Comparison of ENCODE assay signal across 10 mouse cellular contexts in genomic region chr2:22744876-22745275, GRCm38 (mm10). TPM values are rescaled to one million over a fixed set of nuclear protein-coding genes. Genes with fewer than 3 reads are reported as not detected.
DNase-seq lines count a peak whose midpoint lies in the region; ATAC-seq lines count a peak whose summit lies in the region.
"Had no signal": no experiment of that assay in that cellular context is flagged by ENCODE, and none has a peak within 500 bp of the region (broad histone marks: within the 10 kb centered on the region; RNA-seq: fewer than 3 reads in every experiment).

No protein-coding gene starts in this region.

- H3K27me3 ChIP-seq in hindbrain, embryonic 11.5 days (ENCODE audit: control insufficient read depth, insufficient read depth, low read length), result no peaks in the 10 kb centered on the region; the same call in 1 of the 2 replicates
- H3K27me3 ChIP-seq in hindbrain, embryonic 16.5 days (replicated peaks; ENCODE audit: control insufficient read depth, insufficient read depth, low read length), result no peaks in the 10 kb centered on the region
- no peaks in the 10 kb centered on the region for H3K27me3 ChIP-seq in neural tube, embryonic 15.5 days (replicated peaks)
- H3K27me3 ChIP-seq: intestine, embryonic 15.5 days had no signal

- WGBS in hindbrain, embryonic 11.5 days, result 1% methylated on average over 19 of the region's 19 CpGs
- 2% methylated on average over 19 of the region's 19 CpGs for WGBS in hindbrain, embryonic 16.5 days
- 2% methylated on average over 19 of the region's 19 CpGs for WGBS in neural tube, embryonic 15.5 days

- no peak overlapping the region for H3K9ac ChIP-seq in hindbrain, embryonic 11.5 days (ENCODE audit: low read depth, low read length)
- no peak overlapping the region for H3K9ac ChIP-seq in hindbrain, embryonic 16.5 days (ENCODE audit: low read depth, low read length)
- H3K9ac ChIP-seq in neural tube, embryonic 15.5 days (replicated peaks), result no peak overlapping the region
- H3K9ac ChIP-seq: intestine, embryonic 15.5 days had no signal

- DNase-seq in hindbrain, embryonic 11.5 days (ENCODE audit: low spot score), result peak; percentile 66
- peak; percentile 64 for DNase-seq in neural tube, embryonic 10.5 days (ENCODE audit: extremely low spot score, low spot score)
- DNase-seq in embryo, embryonic 10 days (ENCODE audit: low spot score), result peak; percentile 22
- DNase-seq in skeletal muscle tissue, adult 2 months (ENCODE audit: low read depth, low spot score), result peak; percentile 62
- no peak for DNase-seq in right cerebral cortex, postnatal 14 days
- no peak for DNase-seq in adrenal gland, postnatal 25 days

- H3K9me3 ChIP-seq in hindbrain, embryonic 11.5 days (ENCODE audit: control insufficient read depth, low read length), result no peaks in the 10 kb centered on the region
- no peaks in the 10 kb centered on the region for H3K9me3 ChIP-seq in hindbrain, embryonic 16.5 days (ENCODE audit: control insufficient read depth, low read length)
- no peaks in the 10 kb centered on the region for H3K9me3 ChIP-seq in neural tube, embryonic 15.5 days (replicated peaks)
- H3K9me3 ChIP-seq: intestine, embryonic 15.5 days had no signal

- H3K4me1 ChIP-seq in hindbrain, embryonic 11.5 days (replicated peaks; ENCODE audit: control insufficient read depth, insufficient read depth, low read length), result no peaks in the 10 kb centered on the region
- H3K4me1 ChIP-seq in hindbrain, embryonic 16.5 days (ENCODE audit: control insufficient read depth, insufficient read depth, low read depth, low read length), result no peaks in the 10 kb centered on the region
- 0 out of 2 replicates have a peak, but pooled peaks cover 3% of the 10 kb centered on the region for H3K4me1 ChIP-seq in neural tube, embryonic 15.5 days
- H3K4me1 ChIP-seq: intestine, embryonic 15.5 days had no signal

- no peaks in the 10 kb centered on the region for H3K36me3 ChIP-seq in hindbrain, embryonic 11.5 days (ENCODE audit: control insufficient read depth, insufficient read depth, low read length)
- no peaks in the 10 kb centered on the region for H3K36me3 ChIP-seq in hindbrain, embryonic 16.5 days (ENCODE audit: control insufficient read depth, insufficient read depth, low read length)
- no peaks in the 10 kb centered on the region for H3K36me3 ChIP-seq in neural tube, embryonic 15.5 days
- H3K36me3 ChIP-seq: intestine, embryonic 15.5 days had no signal

- no peak overlapping the region for H3K4me2 ChIP-seq in hindbrain, embryonic 11.5 days (replicated peaks; ENCODE audit: low read depth, low read length)
- H3K4me2 ChIP-seq in hindbrain, embryonic 16.5 days (ENCODE audit: low read length), result no peak overlapping the region
- no peak overlapping the region for H3K4me2 ChIP-seq in neural tube, embryonic 15.5 days
- H3K4me2 ChIP-seq: intestine, embryonic 15.5 days had no signal

- no peak overlapping the region for H3K27ac ChIP-seq in hindbrain, embryonic 11.5 days (ENCODE audit: low read depth, low read length)
- H3K27ac ChIP-seq in hindbrain, embryonic 16.5 days (ENCODE audit: low read depth, low read length), result no peak overlapping the region
- no peak overlapping the region for H3K27ac ChIP-seq in neural tube, embryonic 15.5 days (replicated peaks)
- H3K27ac ChIP-seq: intestine, embryonic 15.5 days had no signal

- ATAC-seq in hindbrain, embryonic 11.5 days (ENCODE audit: low FRiP score), result no peak
- no peak for ATAC-seq in hindbrain, embryonic 16.5 days
- ATAC-seq in neural tube, embryonic 15.5 days (ENCODE audit: low FRiP score), result no peak
- ATAC-seq: intestine, embryonic 15.5 days had no signal

- H3K4me3 ChIP-seq in hindbrain, embryonic 11.5 days (ENCODE audit: low read depth, low read length), result no peak overlapping the region
- no peak overlapping the region for H3K4me3 ChIP-seq in hindbrain, embryonic 16.5 days (ENCODE audit: low read length)
- no peak overlapping the region for H3K4me3 ChIP-seq in neural tube, embryonic 15.5 days (replicated peaks)
- H3K4me3 ChIP-seq: intestine, embryonic 15.5 days; myocyte had no signal

RNA-seq across cellular contexts. Expression of gene Apbb1ip, which starts 29.0 kb away (rescaled TPM):
- polyA plus RNA-seq in hindbrain, embryonic 11.5 days (2014; fragmentation: Nextera tagmentation; extraction: Ambion mirVana), result 0.81 and 1.2 TPM in 2 replicates
- 0.86 and 2.1 TPM in 2 replicates for polyA plus RNA-seq in hindbrain, embryonic 16.5 days (2015; fragmentation: Nextera tagmentation; extraction: Ambion mirVana)
- polyA plus RNA-seq in neural tube, embryonic 15.5 days (2015; fragmentation: Nextera tagmentation; extraction: Ambion mirVana), result 1.2 and 4.7 TPM in 2 replicates
- 1.8 and 2.4 TPM in 2 replicates for total RNA-seq in adrenal gland, postnatal 25 days (2021)

Comparison
In these comparisons a context has a peak if more than half of its experiments do, and no peak if none do; other contexts are left out.
1. DNase-seq: peak in hindbrain, embryonic 11.5 days (single experiment), neural tube, embryonic 10.5 days (single experiment), embryo, embryonic 10 days (single experiment) and skeletal muscle tissue, adult 2 months (single experiment); none in right cerebral cortex, postnatal 14 days (single experiment) and adrenal gland, postnatal 25 days (single experiment).